Mouse (Mus musculus) bone marrow, adult 2 months (tissue): ENCODE results near the gene Bmper.

ENCODE experiments used
- CTCF ChIP-seq: fragments of 200-500 bp; IDR thresholded peaks from 2 replicates; pipeline ENCODE4 v1.5.1; 2011; ENCODE audit warnings: low read length, control low read depth; ENCODE audit not compliant: control insufficient read depth, insufficient read depth
- POLR2A ChIP-seq: fragments of 200-500 bp; IDR thresholded peaks from 2 replicates; pipeline ENCODE4 v1.6.1; 2011; ENCODE audit warnings: low read depth, mild to moderate bottlenecking, control low read depth, low read length, borderline replicate concordance; ENCODE audit not compliant: control insufficient read depth

- no peak for TF ChIP-seq POLR2A
- TF ChIP-seq CTCF: no peak
Measured at GRCm38 (mm10) chr9:23433238-23433637, 210.4 kb downstream of the Bmper start.
